Mouse (Mus musculus) CH12.LX (cell line): ENCODE results near the gene Csk. TPM values are rescaled to one million over a fixed set of nuclear protein-coding genes. Genes with fewer than 3 reads are reported as not detected.

Source experiments
- DNase-seq: peaks from one replicate; pipeline ENCODE4 v3.0.0-alpha.2; 2013; ENCODE audit errors: extremely low read depth
- H3K27ac ChIP-seq: 2 replicates; pipeline ENCODE4 v1.5.1; 2012; ENCODE audit warnings: low read depth, mild to moderate bottlenecking, control low read depth, moderate library complexity; ENCODE audit not compliant: insufficient read depth
- H3K27me3 ChIP-seq: replicated peaks from 2 replicates; pipeline ENCODE3; 2012; ENCODE audit warnings: inconsistent platforms
- H3K36me3 ChIP-seq, 2 experiments: replicated peaks in 1 of 2; 2 replicates each; pipeline versions ENCODE3 to v1.6.1; 2012; ENCODE audit warnings: inconsistent platforms in 1 of 2, low read length in 1 of 2, mild to moderate bottlenecking in 1 of 2, mixed read lengths in 1 of 2, moderate library complexity in 1 of 2; ENCODE audit not compliant: control insufficient read depth in 1 of 2, insufficient read depth in 1 of 2
- H3K4me1 ChIP-seq, 2 experiments: 2 replicates each; pipeline ENCODE4 v1.6.1; 2012; ENCODE audit warnings: inconsistent platforms in 1 of 2, moderate library complexity in 1 of 2; ENCODE audit not compliant: insufficient read depth in 2 of 2, control insufficient read depth in 1 of 2
- H3K4me2 ChIP-seq: 2 replicates; pipeline ENCODE4 v1.6.1; 2012; ENCODE audit warnings: low read depth, mild to moderate bottlenecking, control low read depth; ENCODE audit not compliant: poor library complexity, insufficient read depth, severe bottlenecking
- H3K4me3 ChIP-seq, 3 experiments: fragments of 150-350 bp in 1 of 3; sonication (generic) in 1 of 3; replicated peaks in 1 of 3; 2 replicates each; pipeline versions ENCODE3 to v1.5.1; 2011 to 2012; ENCODE audit warnings: low read depth in 2 of 3, low read length in 2 of 3, mild to moderate bottlenecking in 2 of 3, moderate library complexity in 2 of 3, control low read depth in 1 of 3, improper control_type of control experiment in 1 of 3, inconsistent platforms in 1 of 3, mixed read lengths in 1 of 3; ENCODE audit not compliant: poor library complexity in 1 of 3
- H3K79me2 ChIP-seq: replicated peaks from 2 replicates; pipeline ENCODE4 v1.6.1; 2012; ENCODE audit warnings: mild to moderate bottlenecking, moderate library complexity; ENCODE audit not compliant: control insufficient read depth, poor library complexity, insufficient read depth, severe bottlenecking; ENCODE audit errors: extremely low read depth
- H3K9ac ChIP-seq: 2 replicates; pipeline ENCODE4 v1.6.1; 2012; ENCODE audit warnings: low read depth, mild to moderate bottlenecking, control low read depth, moderate library complexity; ENCODE audit not compliant: insufficient read depth
- H3K9me3 ChIP-seq: replicated peaks from 2 replicates; pipeline ENCODE3; 2012; ENCODE audit warnings: low read length, inconsistent platforms, mixed read lengths
- BHLHE40 ChIP-seq: IDR thresholded peaks from 2 replicates; pipeline ENCODE4 v1.6.1; 2011; ENCODE audit warnings: mild to moderate bottlenecking, low read depth, low read length, improper control_type of control experiment
- CHD1 ChIP-seq: IDR thresholded peaks from 2 replicates; pipeline ENCODE4 v1.6.1; 2012; ENCODE audit warnings: low read depth, low read length, improper control_type of control experiment, inconsistent platforms
- CHD2 ChIP-seq: IDR thresholded peaks from 2 replicates; pipeline ENCODE4 v1.6.1; 2011; ENCODE audit warnings: low read length, improper control_type of control experiment
- CTCF ChIP-seq, 2 experiments: IDR thresholded peaks in 1 of 2; conservative IDR thresholded peaks in 1 of 2; 2 replicates each; pipeline ENCODE4 v1.5.1; 2011 to 2012; ENCODE audit warnings: low read depth in 2 of 2, low read length in 2 of 2, improper control_type of control experiment in 1 of 2, inconsistent platforms in 1 of 2, mild to moderate bottlenecking in 1 of 2, moderate library complexity in 1 of 2
- ELF1 ChIP-seq: IDR thresholded peaks from 2 replicates; pipeline ENCODE4 v1.6.1; 2014; ENCODE audit warnings: low read depth, mild to moderate bottlenecking, inconsistent platforms, low read length, improper control_type of control experiment
- EP300 ChIP-seq: IDR thresholded peaks from 2 replicates; pipeline ENCODE4 v1.6.1; 2011; ENCODE audit warnings: low read length, improper control_type of control experiment
- ETS1 ChIP-seq: conservative IDR thresholded peaks from 2 replicates; pipeline ENCODE4 v1.6.1; 2012; ENCODE audit warnings: low read depth, mild to moderate bottlenecking, inconsistent platforms, low read length, improper control_type of control experiment, moderate library complexity
- IRF4 ChIP-seq: IDR thresholded peaks from 2 replicates; pipeline ENCODE4 v1.6.1; 2014; ENCODE audit warnings: low read depth, mild to moderate bottlenecking, inconsistent platforms, low read length, improper control_type of control experiment
- JUN ChIP-seq: IDR thresholded peaks from 2 replicates; pipeline ENCODE4 v1.6.1; 2011; ENCODE audit warnings: low read depth, mild to moderate bottlenecking, low read length, improper control_type of control experiment, moderate library complexity; ENCODE audit not compliant: insufficient read depth
- KAT2A ChIP-seq: IDR thresholded peaks from 2 replicates; pipeline ENCODE4 v1.6.1; 2012; ENCODE audit warnings: low read length, improper control_type of control experiment, inconsistent platforms; ENCODE audit not compliant: insufficient replicate concordance
- MAFK ChIP-seq: IDR thresholded peaks from 2 replicates; pipeline ENCODE4 v1.6.1; 2011; ENCODE audit warnings: low read length, improper control_type of control experiment; ENCODE audit not compliant: insufficient replicate concordance
- MAX ChIP-seq: IDR thresholded peaks from 2 replicates; pipeline ENCODE4 v1.6.1; 2011; ENCODE audit warnings: low read length, improper control_type of control experiment
- MYC ChIP-seq: IDR thresholded peaks from 2 replicates; pipeline ENCODE4 v1.6.1; 2011; ENCODE audit warnings: low read depth, mild to moderate bottlenecking, improper control_type of control experiment, low read length
- NELFE ChIP-seq: IDR thresholded peaks from 2 replicates; pipeline ENCODE4 v1.6.1; 2011; ENCODE audit warnings: low read depth, low read length, improper control_type of control experiment
- NRF1 ChIP-seq: IDR thresholded peaks from 2 replicates; pipeline ENCODE4 v1.6.1; 2014; ENCODE audit warnings: low read depth, mild to moderate bottlenecking, inconsistent platforms, low read length, improper control_type of control experiment, moderate library complexity
- PAX5 ChIP-seq: IDR thresholded peaks from 2 replicates; pipeline ENCODE4 v1.6.1; 2012; ENCODE audit warnings: low read length, inconsistent platforms, mixed read lengths
- SIN3A ChIP-seq: IDR thresholded peaks from 2 replicates; pipeline ENCODE4 v1.6.1; 2012; ENCODE audit warnings: low read length, improper control_type of control experiment, inconsistent platforms
- TBP ChIP-seq: conservative IDR thresholded peaks from 2 replicates; pipeline ENCODE4 v1.6.1; 2011; ENCODE audit warnings: low read depth, low read length, improper control_type of control experiment
- TCF12 ChIP-seq: IDR thresholded peaks from 2 replicates; pipeline ENCODE4 v1.6.1; 2014; ENCODE audit warnings: low read depth, mild to moderate bottlenecking, inconsistent platforms, low read length, improper control_type of control experiment
- UBTF ChIP-seq: IDR thresholded peaks from 2 replicates; pipeline ENCODE4 v1.6.1; 2012; ENCODE audit warnings: low read depth, mild to moderate bottlenecking, inconsistent platforms, low read length, improper control_type of control experiment, moderate library complexity
- USF1 ChIP-seq: IDR thresholded peaks from 2 replicates; pipeline ENCODE4 v1.6.1; 2014; ENCODE audit warnings: low read depth, mild to moderate bottlenecking, inconsistent platforms, low read length, improper control_type of control experiment
- ZKSCAN1 ChIP-seq: IDR thresholded peaks from 2 replicates; pipeline ENCODE4 v1.6.1; 2012; ENCODE audit warnings: low read depth, inconsistent platforms, low read length, improper control_type of control experiment, borderline replicate concordance
- ZNF384 ChIP-seq: IDR thresholded peaks from 2 replicates; pipeline ENCODE4 v1.6.1; 2012; ENCODE audit warnings: low read depth, low read length, improper control_type of control experiment, inconsistent platforms
- dilution Hi-C: fragments of 300-500 bp; cut with MboI; formaldehyde crosslinking; loops from 2 replicates; pipeline ENCODE4 v1.14.3; 2020; ENCODE audit warnings: low sequenced_read_pairs; ENCODE audit not compliant: extremely low pct_unique_long_range_greater_than_20kb, extremely low pct_ligation_motif_present
- in situ Hi-C: fragments of 300-500 bp; cut with MboI; formaldehyde crosslinking; loops from 3 replicates; pipeline ENCODE4 v1.14.3; 2019; ENCODE audit warnings: low sequenced_read_pairs, low pct_ligation_motif_present, low pct_unique_long_range_greater_than_20kb, mixed read lengths
- polyA plus RNA-seq: library from polyadenylated mRNA; unstranded; fragments of >175 nt; gene quantifications from 2 replicates; pipeline ENCODE4 v1.2.1, GENCODE M21; 2012; ENCODE audit warnings: low read depth; ENCODE audit not compliant: insufficient read length
- total RNA-seq, 2 experiments: library from RNA; depleted of rRNA; stranded (reverse); fragments of 300-350 nt in 1 of 2; fragments of >200 nt in 1 of 2; gene quantifications; 2 replicates each; pipeline ENCODE4 v1.2.3; 2012 to 2014

The Csk gene
- total and polyA plus RNA-seq, 3 experiments, result 111 to 153 (median 111) TPM

DNA sequence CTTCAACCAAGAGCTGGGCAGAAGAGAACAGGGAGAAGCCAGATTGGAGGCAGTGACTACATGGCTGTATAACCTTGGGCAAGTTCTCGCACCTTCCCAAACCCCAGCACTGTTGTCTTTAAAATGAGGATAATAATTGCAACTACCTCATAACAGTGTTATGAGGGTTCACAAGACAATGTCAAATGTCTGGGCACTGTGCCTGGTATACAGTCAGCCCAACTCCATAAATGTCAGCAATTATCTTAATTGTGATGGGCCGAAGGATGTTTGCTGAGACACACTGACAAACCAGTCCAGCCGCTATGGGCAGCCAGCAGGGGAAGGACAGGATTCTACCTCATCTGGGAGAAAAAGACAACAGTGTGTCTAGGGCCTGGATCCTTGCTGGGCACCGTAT is 38.6 kb downstream of the Csk start:
- H3K9ac ChIP-seq, result no peak overlapping the region
- H3K9me3 ChIP-seq, result no peaks in the 10 kb centered on the region
- peaks cover 0 to 19% of the 10 kb centered on the region in 2 experiments; a peak in 2 of 4 replicates for H3K4me1 ChIP-seq
- H3K4me3 ChIP-seq, result no peak overlapping the region
- TF ChIP-seq EP300 (no peak), SIN3A (no peak), CHD1 (no peak), MAX (no peak), ETS1 (no peak), ZKSCAN1 (no peak), USF1 (no peak), CHD2 (no peak), ZNF384 (no peak), TBP (no peak), NELFE (no peak), KAT2A (no peak), MAFK (no peak), BHLHE40 (no peak), NRF1 (no peak), MYC (no peak)
- in situ Hi-C loops, result loop anchor here (5.0 kb wide), 1 partner anchor 38 kb away; the partner anchor contains the start of gene Csk
- dilution Hi-C loops, result no loop called here
- H3K79me2 ChIP-seq, result no peaks in the 10 kb centered on the region
- no peak overlapping the region for H3K27ac ChIP-seq
- H3K27me3 ChIP-seq, result peaks cover 5% of the 10 kb centered on the region
- no peaks in the 10 kb centered on the region for H3K36me3 ChIP-seq
- no peak overlapping the region for H3K4me2 ChIP-seq
- DNase-seq, result no peak

DNA sequence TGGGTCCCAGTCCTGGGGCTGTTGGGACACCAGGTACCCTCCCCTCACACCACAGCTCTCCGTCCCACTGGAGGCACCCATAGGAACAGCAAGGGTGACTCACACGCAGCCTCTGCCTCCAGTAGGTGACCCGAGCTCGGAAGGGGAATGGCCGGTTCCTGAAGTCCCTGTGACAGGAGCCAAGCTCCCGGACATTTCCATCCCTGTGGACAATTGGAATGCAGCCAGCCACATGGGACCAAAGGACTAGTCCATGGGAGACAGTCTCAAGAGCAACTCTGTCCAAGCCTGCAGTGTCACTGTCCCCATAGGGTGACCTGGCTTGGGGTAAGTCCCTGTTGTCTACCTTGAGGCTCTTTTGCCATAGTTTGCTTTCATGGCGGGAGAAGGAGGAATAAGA is 39.5 kb downstream of the Csk start:
- in situ Hi-C loops (no loop called here), dilution Hi-C loops (no loop called here)
- H3K79me2 ChIP-seq, result no peaks in the 10 kb centered on the region
- no peak overlapping the region for H3K27ac ChIP-seq
- TF ChIP-seq BHLHE40 (no peak), UBTF (no peak), MAFK (no peak), JUN (no peak), IRF4 (no peak), CTCF (conservative IDR thresholded peaks at IDR 0.05 in 1 of 2, IDR thresholded peaks at IDR 0.05 in 1 of 2; ENCODE audit: low read depth in 2 of 2, low read length in 2 of 2) (no peak), ELF1 (no peak), NRF1 (no peak), EP300 (no peak), TCF12 (no peak), CHD2 (no peak), PAX5 (no peak)
- H3K4me3 ChIP-seq, result no peak overlapping the region
- no peak for DNase-seq
- H3K36me3 ChIP-seq, result no peaks in the 10 kb centered on the region
- H3K4me1 ChIP-seq, result peaks cover 0 to 19% of the 10 kb centered on the region in 2 experiments; a peak in 2 of 4 replicates
- no peak overlapping the region for H3K9ac ChIP-seq
- peaks cover 5% of the 10 kb centered on the region for H3K27me3 ChIP-seq
- H3K9me3 ChIP-seq, result no peaks in the 10 kb centered on the region
- H3K4me2 ChIP-seq, result no peak overlapping the region
